Mouse (Mus musculus) limb, embryonic 15.5 days (tissue): Measurements from ENCODE around the gene Gbx2. TPM values are rescaled to one million over a fixed set of nuclear protein-coding genes. Genes with fewer than 3 reads are reported as not detected.

ENCODE experiments used
- ATAC-seq: fragments of 200-750 bp; cut with Nextera tagmentation; 2 replicates; pipeline ENCODE4 v1.8.0; 2017; ENCODE audit warnings: low read depth, moderate TSS enrichment; ENCODE audit not compliant: insufficient number of reproducible peaks, low FRiP score, low TSS enrichment
- H3K27ac ChIP-seq: fragments of 300-500 bp; sonication (generic); 2 replicates; pipeline ENCODE4 v1.5.1; 2015; ENCODE audit warnings: moderate library complexity, mild to moderate bottlenecking, inconsistent platforms
- H3K27me3 ChIP-seq: fragments of 300-500 bp; sonication (generic); 2 replicates; pipeline ENCODE4 v1.6.1; 2015; ENCODE audit warnings: inconsistent platforms
- H3K36me3 ChIP-seq: fragments of 300-500 bp; sonication (generic); 2 replicates; pipeline ENCODE4 v1.6.1; 2015; ENCODE audit warnings: inconsistent platforms
- H3K4me1 ChIP-seq: fragments of 300-500 bp; sonication (generic); 2 replicates; pipeline ENCODE4 v1.6.1; 2015; ENCODE audit warnings: inconsistent platforms
- H3K4me2 ChIP-seq: fragments of 300-500 bp; sonication (generic); 2 replicates; pipeline ENCODE4 v1.6.1; 2015; ENCODE audit warnings: mild to moderate bottlenecking, inconsistent platforms
- H3K4me3 ChIP-seq: fragments of 300-500 bp; sonication (generic); 2 replicates; pipeline ENCODE4 v1.5.1; 2015; ENCODE audit warnings: mild to moderate bottlenecking, inconsistent platforms
- H3K9ac ChIP-seq: fragments of 300-500 bp; sonication (generic); 2 replicates; pipeline ENCODE4 v1.6.1; 2015; ENCODE audit warnings: inconsistent platforms
- H3K9me3 ChIP-seq: fragments of 300-500 bp; sonication (generic); 2 replicates; pipeline ENCODE4 v1.6.1; 2016; ENCODE audit warnings: inconsistent platforms
- WGBS: fragments of 180-500 bp; shearing (Covaris S2); methylation state at CpG from one replicate; pipeline ENCODE4 v1.1.7; 2015; 5-methylcytosine and 5-hydroxymethylcytosine counted together
- polyA plus RNA-seq: library from polyadenylated mRNA; unstranded; fragments of >200 nt; fragmentation: Nextera tagmentation; extraction: Ambion mirVana; gene quantifications from 2 replicates; pipeline ENCODE4 v1.2.1, GENCODE M21; 2015

Gbx2 gene
- polyA plus RNA-seq, result 0.14 and 0.34 TPM in 2 replicates

DNA sequence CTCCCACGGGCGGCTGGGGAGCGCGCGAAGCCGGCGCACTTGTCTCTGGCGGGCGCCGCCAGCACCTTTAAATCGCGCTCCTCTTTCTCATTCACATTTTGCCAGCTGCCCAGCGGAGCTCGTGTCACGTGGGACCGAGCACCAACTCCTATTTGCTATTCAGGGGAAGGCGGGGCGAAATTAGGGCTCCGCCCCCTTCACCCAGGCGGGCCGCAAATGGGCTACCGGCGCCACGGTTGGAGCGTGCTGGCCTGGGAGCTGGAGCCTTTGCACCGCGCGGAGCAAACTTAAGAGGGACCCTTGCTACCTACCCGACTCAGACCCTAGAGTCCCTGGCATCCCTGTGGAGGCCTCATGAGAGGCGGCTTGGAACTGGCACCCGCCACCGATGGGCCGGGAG is at the start of gene Gbx2:
Gbx2 (minus strand) TSS at position 60 of the 400 bp plus-strand sequence.
- ATAC-seq, result peak; percentile 18; the same call in 1 of the 2 replicates
- peak within 1 kb of the TSS; percentile 43 for H3K4me3 ChIP-seq
- no peak within 1 kb of the TSS for H3K27ac ChIP-seq

DNA sequence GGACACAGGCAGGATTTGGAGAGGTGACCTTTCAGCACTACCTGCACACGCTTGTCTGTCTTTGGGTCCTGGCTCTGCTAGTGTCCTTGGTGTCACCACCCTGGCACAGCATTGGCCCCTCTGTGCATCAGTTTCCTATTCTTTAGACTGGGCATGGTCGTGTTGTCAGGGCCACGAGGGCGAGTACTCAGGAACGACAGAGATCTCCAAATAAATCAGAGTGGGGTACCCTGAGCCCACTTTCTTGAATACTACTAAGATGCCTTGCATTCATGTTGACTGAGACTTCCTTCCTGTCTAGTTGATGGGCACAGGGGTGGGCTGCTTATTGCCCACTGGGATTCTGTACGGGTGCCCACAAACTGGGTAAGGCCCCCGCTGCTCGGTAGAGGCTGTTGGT is 46.3 kb upstream of the Gbx2 start:
- H3K36me3 ChIP-seq, result no peaks in the 10 kb centered on the region
- H3K9ac ChIP-seq, result no peak overlapping the region
- H3K4me1 ChIP-seq, result no peaks in the 10 kb centered on the region
- no peak overlapping the region for H3K27ac ChIP-seq
- no peak for ATAC-seq
- no peak overlapping the region for H3K4me3 ChIP-seq
- peaks cover 8% of the 10 kb centered on the region for H3K27me3 ChIP-seq
- no peaks in the 10 kb centered on the region for H3K9me3 ChIP-seq
- WGBS, result 90% methylated on average over 8 of the region's 8 CpGs
- no peak overlapping the region for H3K4me2 ChIP-seq

More for the DNA sequence above, at the start of gene Gbx2:
- H3K27me3 ChIP-seq, result peaks cover 98% of the 10 kb centered on the region
- peak within 1 kb of the TSS; percentile 87 for H3K4me2 ChIP-seq
- H3K4me1 ChIP-seq, result peaks cover 62% of the 10 kb centered on the region
- H3K36me3 ChIP-seq, result no peaks in the 10 kb centered on the region
- no peak within 1 kb of the TSS; the same call in 1 of the 2 replicates for H3K9ac ChIP-seq
- no peaks in the 10 kb centered on the region for H3K9me3 ChIP-seq
- WGBS, result under 1% methylated on average over 33 of the region's 33 CpGs

DNA sequence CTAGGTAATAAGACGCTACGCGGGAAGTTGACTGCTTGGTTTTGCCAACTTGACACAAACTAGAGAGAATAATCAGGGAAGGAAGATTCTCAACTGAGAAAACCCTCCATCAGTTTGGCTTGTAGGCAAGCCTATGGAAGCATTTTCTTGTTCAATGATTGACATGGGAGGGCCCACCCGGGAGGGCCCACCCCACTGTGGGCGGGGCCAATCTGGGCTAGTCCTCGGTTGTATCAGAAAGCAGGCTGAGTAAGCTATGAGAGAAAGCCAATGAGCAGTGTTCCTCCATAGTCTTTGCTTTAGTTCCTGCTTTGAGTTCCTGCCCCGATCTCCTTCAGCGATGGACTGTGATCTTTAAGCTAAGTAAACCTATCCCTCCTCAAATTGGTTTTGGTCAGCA is 45.4 kb upstream of the Gbx2 start:
- Histone ChIP-seq H3K4me3 (no peak overlapping the region), H3K27me3 (peaks cover 16% of the 10 kb centered on the region), H3K27ac (no peak overlapping the region), H3K4me1 (no peaks in the 10 kb centered on the region), H3K36me3 (no peaks in the 10 kb centered on the region), H3K9ac (no peak overlapping the region), H3K4me2 (no peak overlapping the region), H3K9me3 (no peaks in the 10 kb centered on the region)
- 72% methylated on average over 8 of the region's 8 CpGs for WGBS
- ATAC-seq, result no peak

DNA sequence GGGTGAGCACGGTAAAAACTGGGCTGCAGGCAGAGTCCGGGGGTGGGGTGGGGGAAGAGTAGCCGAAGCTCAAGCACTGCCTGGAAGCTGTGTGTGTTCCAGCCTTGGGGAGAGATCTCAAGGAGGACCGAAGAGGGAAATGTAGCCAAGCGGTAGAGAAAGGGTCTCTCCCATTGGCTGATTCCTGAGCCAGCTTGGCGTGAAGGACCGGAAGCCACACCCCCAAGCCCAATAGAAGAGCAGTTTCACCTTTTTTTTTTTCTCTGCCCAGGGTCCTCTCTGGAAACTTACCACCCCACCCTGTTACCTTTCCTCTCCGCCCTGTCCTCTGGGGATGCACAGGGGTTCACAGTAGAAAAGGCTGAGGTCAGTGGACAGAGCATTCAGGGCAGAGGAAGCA is 43.6 kb upstream of the Gbx2 start:
- Histone ChIP-seq H3K4me2 (no peak overlapping the region), H3K9me3 (no peaks in the 10 kb centered on the region), H3K36me3 (no peaks in the 10 kb centered on the region), H3K9ac (no peak overlapping the region), H3K4me1 (no peaks in the 10 kb centered on the region), H3K27me3 (peaks cover 35% of the 10 kb centered on the region), H3K4me3 (no peak overlapping the region), H3K27ac (no peak overlapping the region)
- 72% methylated on average over 8 of the region's 8 CpGs for WGBS
- no peak for ATAC-seq

DNA sequence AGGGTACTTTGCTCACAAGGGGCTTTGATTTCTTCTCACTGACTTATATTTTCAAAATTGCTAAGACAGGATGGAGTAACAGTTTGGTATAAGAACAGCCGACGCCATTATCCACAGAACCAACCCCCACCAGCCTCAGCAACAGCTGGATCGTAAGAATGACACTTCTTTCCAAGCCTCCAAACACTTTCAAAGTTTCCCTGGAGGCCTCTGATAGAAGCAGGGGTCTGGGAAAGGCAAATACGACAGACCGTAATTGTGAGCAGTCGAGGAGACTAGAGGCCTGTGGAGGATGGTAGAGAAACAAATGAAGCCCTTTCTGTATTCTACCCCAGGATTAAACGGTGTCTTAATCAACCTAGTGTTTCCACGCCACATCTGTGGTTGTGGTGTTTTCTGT is 40.9 kb upstream of the Gbx2 start:
- Histone ChIP-seq H3K4me1 (peaks cover 9% of the 10 kb centered on the region), H3K36me3 (no peaks in the 10 kb centered on the region), H3K27me3 (peaks cover 57% of the 10 kb centered on the region), H3K27ac (no peak overlapping the region), H3K4me3 (no peak overlapping the region), H3K9ac (no peak overlapping the region), H3K9me3 (no peaks in the 10 kb centered on the region), H3K4me2 (no peak overlapping the region)
- WGBS, result 40% methylated on average over 8 of the region's 8 CpGs
- no peak for ATAC-seq

DNA sequence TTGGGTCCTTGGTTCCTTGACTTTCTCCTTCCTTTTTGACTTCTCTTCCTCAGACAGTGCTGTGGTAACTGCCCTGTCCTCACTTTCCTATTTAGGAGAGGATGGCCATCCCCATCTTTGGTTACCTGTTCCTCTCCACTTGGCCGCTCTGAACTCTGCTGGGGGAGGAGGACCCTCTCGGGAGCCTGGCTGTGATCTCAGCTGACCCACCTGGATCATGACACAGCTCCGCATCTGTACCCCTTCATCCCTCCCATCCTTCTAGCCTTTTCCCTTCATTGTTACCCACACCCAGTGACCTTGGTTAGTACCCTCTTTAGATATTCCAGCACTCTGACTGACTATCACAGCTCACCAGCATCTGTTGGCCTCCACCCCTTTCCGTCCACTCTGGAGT is 38.7 kb upstream of the Gbx2 start:
- WGBS, result 84% methylated on average over 4 of the region's 4 CpGs
- Histone ChIP-seq H3K9me3 (no peaks in the 10 kb centered on the region), H3K36me3 (no peaks in the 10 kb centered on the region), H3K4me3 (no peak overlapping the region), H3K4me2 (no peak overlapping the region), H3K4me1 (peaks cover 9% of the 10 kb centered on the region), H3K27ac (no peak overlapping the region), H3K27me3 (peaks cover 67% of the 10 kb centered on the region), H3K9ac (no peak overlapping the region)
- no peak for ATAC-seq

DNA sequence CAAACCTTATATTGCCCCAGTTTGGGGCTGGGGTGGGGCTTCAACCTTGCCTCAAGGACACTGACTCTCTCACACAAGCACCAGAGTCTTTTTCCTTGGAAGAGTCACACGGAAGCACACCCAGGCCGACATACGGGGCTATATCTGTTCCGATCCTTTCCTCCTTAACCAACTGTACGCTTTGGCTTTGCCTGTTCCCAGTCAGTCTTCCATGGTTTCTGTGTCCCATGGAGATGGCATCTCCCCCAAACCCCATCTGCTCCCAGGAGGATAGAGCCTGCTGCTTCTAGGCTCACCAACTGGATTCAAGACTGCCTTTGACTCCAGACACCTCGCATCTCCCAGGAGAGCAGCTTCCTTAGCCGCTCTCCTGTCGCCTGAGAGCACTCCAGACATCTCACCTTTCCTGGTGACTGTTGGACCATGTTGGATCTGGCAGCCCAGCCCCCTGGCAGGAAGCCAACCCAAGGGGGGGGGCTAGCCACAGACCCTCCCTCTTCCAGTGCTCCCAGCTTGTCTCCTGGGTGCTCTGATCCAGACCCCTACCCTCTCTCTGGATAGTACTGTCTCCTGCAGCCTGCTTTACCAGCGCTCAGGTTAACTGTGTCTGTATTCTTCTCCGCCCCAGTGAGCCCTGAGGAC is 38.2 kb upstream of the Gbx2 start:
- 50% methylated on average over 10 of the region's 10 CpGs for WGBS
- Histone ChIP-seq H3K27ac (no peak overlapping the region), H3K27me3 (peaks cover 73% of the 10 kb centered on the region), H3K36me3 (no peaks in the 10 kb centered on the region), H3K4me1 (peaks cover 9% of the 10 kb centered on the region), H3K4me3 (peak overlapping the region; percentile 59; the same call in 1 of the 2 replicates), H3K9me3 (no peaks in the 10 kb centered on the region), H3K9ac (no peak overlapping the region), H3K4me2 (peak overlapping the region; percentile 97; the same call in 1 of the 2 replicates)
- no peak for ATAC-seq

DNA sequence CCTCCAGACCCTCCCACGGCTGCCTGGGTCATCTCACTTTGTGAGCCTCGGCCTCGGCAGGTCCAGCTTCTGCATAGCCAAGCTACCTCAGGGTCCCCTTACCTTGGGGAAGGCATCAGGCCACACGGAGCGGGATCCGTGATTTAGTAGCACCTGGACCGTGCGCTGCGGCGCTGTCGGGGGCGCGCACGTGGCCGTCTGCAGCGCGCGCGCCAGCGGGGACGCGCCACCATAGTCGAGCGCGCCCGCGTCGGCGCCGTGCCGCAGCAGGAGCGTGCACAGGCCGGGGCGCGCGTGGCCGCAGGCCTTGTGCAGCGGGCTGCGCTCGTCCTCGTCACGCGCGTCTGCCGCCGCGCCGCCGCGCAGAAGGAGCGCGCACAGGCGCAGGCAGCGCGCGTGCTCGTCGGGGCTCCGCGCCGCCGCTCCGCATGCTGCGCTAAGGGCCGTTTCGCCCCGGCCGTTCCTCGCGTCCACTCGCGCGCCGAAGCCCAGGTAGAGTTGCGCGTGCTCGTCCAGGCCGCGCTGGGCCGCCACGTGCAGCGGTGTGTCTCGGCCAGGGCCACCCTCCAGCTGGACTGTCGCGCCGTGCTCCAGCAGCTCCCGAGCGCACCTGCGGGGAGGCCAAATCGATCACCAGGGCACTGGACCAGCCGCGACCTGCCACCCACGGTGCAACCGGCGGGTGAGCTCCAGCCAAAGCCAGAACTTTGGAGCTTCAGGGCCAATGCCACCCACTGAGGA is 37.3 kb upstream of the Gbx2 start:
- H3K4me3 ChIP-seq, result peak overlapping the region; percentile 59
- H3K9ac ChIP-seq, result peak overlapping the region; percentile 33
- no peak for ATAC-seq
- H3K4me1 ChIP-seq, result peaks cover 9% of the 10 kb centered on the region
- H3K36me3 ChIP-seq, result no peaks in the 10 kb centered on the region
- peaks cover 77% of the 10 kb centered on the region for H3K27me3 ChIP-seq
- H3K4me2 ChIP-seq, result peak overlapping the region; percentile 97
- no peak overlapping the region for H3K27ac ChIP-seq
- under 1% methylated on average over 64 of the region's 95 CpGs for WGBS
- no peaks in the 10 kb centered on the region for H3K9me3 ChIP-seq

DNA sequence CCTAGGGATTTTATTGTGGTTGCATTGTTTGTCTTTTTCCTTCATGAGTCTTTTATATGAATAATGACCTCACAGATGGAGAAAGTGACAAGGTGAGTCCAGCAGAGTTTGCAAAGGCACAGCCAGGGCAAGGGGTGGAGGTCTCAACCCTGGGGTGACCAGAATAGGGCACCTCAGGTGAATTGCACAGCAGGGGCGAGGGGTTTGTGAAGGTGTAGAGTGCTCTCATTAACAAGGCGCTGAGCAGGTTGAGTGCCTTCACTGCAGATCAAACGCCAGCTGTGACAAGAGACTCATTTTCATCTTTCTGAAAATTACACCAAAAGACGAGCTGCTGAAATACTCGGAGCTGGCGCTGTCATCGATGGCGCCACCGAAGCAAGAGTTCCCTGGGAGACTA is 36.6 kb upstream of the Gbx2 start:
- Histone ChIP-seq H3K27me3 (peaks cover 82% of the 10 kb centered on the region), H3K27ac (no peak overlapping the region), H3K4me1 (peaks cover 9% of the 10 kb centered on the region), H3K36me3 (no peaks in the 10 kb centered on the region), H3K4me2 (peak overlapping the region; percentile 97), H3K9me3 (no peaks in the 10 kb centered on the region), H3K9ac (no peak overlapping the region), H3K4me3 (peak overlapping the region; percentile 59)
- 13% methylated on average over 9 of the region's 9 CpGs for WGBS
- no peak for ATAC-seq

DNA sequence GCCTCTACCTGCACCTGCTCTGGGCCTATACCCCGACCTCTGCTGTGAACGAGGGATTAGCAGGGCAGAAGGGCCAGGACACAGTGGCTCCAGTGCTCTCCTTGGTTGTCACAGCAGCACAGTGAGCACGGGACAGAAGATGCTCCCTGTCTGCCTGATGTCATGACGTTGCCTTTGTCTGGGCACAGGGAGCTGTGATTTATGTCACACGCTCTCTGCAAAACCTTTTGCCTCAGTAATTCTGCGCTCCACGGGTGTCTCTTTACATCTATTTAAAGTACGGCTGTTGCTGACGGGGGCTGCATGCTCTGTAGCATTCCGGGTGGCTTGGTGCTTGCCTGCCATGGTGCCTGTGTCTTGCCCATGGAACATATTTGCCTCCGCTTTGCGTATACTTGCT is 33.4 kb upstream of the Gbx2 start:
- Histone ChIP-seq H3K4me3 (no peak overlapping the region), H3K27ac (no peak overlapping the region), H3K9me3 (no peaks in the 10 kb centered on the region), H3K9ac (no peak overlapping the region), H3K4me2 (no peak overlapping the region), H3K36me3 (no peaks in the 10 kb centered on the region), H3K27me3 (peaks cover 70% of the 10 kb centered on the region), H3K4me1 (peaks cover 9% of the 10 kb centered on the region)
- WGBS, result 75% methylated on average over 12 of the region's 12 CpGs
- ATAC-seq, result no peak

DNA sequence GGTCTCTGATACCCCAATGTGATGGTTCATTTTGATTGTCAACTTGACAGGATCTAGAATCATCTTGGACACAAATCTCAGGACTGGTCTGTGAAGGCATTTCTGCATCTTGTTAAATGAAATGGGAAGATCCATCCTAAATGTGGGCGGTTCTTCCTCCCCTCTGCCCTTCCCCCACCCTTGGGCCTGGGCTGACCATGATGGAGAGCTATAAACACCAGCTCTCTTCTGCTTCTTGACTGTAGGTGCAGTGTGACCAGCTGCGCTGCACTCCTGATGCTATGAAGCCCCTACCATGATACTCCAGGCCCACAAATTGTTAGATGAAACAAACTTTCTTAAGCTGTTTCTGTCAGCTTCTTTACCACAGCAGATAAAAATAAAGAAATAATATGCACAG is 32.3 kb upstream of the Gbx2 start:
- H3K9me3 ChIP-seq, result no peaks in the 10 kb centered on the region
- H3K36me3 ChIP-seq, result no peaks in the 10 kb centered on the region
- peaks cover 4% of the 10 kb centered on the region for H3K4me1 ChIP-seq
- H3K4me3 ChIP-seq, result no peak overlapping the region
- no peak overlapping the region for H3K9ac ChIP-seq
- WGBS, result 83% methylated on average over 2 of the region's 2 CpGs
- no peak overlapping the region for H3K27ac ChIP-seq
- no peak for ATAC-seq
- no peak overlapping the region for H3K4me2 ChIP-seq
- H3K27me3 ChIP-seq, result peaks cover 60% of the 10 kb centered on the region

DNA sequence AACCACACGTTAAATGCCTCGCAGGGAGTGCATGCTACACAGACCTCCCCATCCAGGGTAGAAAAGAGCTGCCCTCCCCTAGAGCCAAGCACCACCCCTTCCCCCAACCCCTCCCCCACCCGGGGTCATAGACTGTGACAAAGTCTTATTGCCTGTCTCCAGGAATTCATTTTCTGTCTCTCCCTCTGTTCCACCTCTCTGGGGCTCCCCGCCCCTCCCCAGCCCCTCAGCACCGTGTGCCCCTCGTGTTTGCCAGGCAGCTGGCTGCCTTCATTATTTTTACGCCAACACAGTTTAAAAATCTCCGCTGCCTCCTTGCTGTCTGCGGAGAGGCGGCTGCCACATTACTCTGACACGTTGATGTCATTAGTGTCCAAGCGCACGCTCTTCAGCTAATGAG is 31.1 kb upstream of the Gbx2 start:
- H3K36me3 ChIP-seq, result no peaks in the 10 kb centered on the region
- no peaks in the 10 kb centered on the region for H3K9me3 ChIP-seq
- no peak for ATAC-seq
- 14% methylated on average over 13 of the region's 13 CpGs for WGBS
- no peak overlapping the region for H3K4me2 ChIP-seq
- H3K4me1 ChIP-seq, result no peaks in the 10 kb centered on the region
- no peak overlapping the region for H3K9ac ChIP-seq
- H3K27me3 ChIP-seq, result peaks cover 48% of the 10 kb centered on the region
- H3K4me3 ChIP-seq, result no peak overlapping the region
- no peak overlapping the region for H3K27ac ChIP-seq
